Mouse (Mus musculus): ENCODE data around the gene Bhmt.
A peak's percentile ranks its signal among the peaks of the same experiment; 100 is the strongest.

The Bhmt gene

DNA sequence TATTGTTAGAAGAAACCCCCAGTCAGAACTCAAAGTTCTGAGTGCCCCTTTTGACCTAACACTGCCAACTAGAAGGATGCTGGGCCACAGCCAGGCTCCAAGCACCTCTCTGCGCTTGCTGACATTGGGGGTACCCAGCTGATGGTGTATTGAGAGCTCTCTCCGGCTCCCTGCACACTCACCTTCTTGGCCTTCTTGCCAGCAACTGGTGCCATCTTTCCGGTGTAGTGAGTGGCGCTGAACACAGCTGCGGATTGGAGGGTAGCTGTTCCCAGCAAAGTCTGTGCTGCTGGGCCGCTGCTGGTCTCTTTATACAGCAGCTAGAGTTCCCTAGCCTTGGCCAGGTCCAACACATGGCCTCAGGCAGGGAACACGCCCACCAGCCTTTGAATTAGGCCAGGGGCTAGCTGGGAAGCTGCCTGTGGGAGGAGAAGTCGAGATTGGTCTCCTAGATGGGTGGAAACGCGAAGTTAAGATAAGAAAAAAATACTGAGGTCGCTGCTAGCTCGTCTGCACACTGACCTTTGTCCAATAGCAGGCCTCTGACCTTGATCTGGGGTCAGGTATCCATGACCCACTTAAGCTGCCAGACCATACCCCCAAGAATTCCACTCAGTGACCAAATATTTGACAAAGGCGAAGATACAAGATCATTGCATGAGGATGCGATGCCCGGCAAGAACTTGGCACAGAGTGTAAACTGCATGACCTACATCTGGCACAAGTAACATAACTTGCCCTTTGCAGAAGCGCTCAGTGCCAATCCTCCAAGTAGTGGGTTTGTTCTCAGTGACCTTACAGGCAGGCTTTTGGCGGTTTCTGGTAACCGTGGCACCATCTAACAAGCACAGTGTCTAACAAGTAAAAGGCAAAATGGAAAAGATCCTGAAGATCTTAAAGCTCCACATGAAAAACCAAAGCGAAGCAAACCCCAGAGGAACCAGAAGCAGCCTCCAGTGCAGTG, at the start of gene Bhmt:
Gene Bhmt, minus strand, starts transcription at position 680 of the 964 bp plus-strand sequence.
- no peak for DNase-seq (ENCODE audit: low read depth, low spot score)

DNA sequence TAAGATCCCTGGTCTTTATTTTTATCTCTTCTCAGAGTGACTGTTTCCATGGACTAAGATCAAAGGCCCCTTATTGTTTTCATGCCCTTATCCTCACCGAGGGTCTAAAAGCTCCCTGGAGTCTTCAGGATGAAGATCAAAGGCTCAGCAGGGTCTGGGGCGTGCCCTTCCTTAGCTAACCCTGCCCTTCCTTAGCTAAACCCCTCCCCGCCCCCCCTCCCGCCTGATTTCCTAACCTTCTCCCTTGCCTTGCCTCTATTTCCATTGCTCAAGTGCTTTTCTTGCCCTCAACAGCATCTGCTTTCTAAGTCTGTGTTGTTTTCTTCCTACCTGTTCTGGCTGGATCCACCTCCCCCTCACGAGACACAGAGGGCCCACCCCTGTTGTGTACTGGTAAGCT, 49.6 kb upstream of the Bhmt start:
- no peak for DNase-seq (ENCODE audit: low read depth, low spot score)

DNA sequence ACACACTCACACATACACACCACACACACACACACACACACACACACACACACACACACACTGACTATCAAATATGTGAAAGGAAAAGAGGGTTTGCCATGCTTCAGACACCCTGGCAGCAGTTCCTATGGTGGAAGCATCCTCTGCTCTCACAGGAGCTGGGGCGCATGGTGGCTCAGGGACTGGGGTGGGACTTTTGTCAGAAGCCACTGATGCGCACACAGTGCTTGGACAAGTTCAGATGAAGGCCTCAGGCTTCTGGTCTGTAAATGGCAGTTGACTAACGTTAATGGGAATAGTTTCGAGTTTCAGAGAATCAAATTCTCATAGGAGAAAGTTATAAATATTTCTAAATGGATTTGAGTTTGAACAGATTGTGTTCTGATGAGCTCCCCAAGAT, 47.5 kb upstream of the Bhmt start:
- no peak for DNase-seq (ENCODE audit: low read depth, low spot score)

DNA sequence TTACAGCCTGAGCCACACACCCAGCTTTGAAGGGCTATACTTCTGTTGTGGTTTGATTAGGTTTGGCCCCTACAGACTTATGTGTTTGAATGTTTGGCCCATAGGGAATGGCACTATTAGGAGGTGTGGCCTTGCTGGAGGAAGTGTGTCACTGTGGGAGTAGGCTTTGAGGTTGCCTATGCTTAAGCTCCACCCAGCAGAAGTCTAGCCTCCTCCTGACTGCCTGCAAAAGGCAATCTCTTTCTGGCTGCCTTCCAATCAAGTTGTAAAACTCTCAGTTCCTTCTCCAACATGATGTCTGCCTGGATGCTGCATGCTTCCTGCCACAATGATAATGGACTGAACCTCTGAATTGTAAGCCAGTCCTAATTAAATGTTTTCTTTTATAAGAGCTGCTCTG, 45.6 kb upstream of the Bhmt start:
- no peak for DNase-seq (ENCODE audit: low read depth, low spot score)

DNA sequence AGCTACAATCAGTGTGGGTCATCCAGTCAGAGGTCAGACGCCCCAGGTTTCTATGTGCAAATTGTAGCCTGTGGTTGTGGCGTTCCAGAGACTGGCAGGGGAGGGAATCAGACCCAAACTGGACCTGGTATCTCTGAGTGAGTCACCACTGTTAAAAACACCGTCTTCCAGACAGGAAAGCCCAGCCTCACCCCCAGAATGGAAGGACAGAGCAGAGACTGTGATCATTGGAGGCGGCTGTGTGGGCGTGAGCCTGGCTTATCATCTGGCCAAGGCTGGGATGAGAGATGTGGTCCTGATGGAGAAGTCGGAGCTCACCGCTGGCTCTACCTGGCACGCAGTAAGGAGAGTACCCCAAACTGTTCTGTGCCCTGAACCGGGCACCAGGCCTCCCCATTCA, 39.1 kb upstream of the Bhmt start:
- DNase-seq (ENCODE audit: low read depth, low spot score): no peak

DNA sequence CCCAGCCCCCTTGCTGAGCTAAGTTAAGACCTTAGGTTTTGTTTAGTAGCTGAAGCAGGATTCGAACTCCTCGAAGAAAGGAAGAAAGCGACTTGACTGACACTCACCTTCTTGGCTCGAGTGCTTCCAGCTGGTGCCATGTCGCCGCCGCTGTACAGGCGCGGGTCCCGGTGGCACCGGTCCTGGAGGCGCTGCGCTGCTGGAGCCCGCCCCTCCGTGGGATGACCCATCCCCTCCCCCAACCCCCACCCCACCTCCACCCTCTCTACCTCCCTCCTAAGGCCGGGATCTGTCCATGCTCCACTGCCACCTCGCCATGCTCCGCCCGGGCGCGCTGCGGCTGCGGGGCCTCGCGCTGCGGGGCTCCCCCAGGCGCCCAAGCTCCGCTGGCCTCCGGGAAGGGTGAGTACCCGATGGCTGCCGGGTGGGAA, 36.4 kb upstream of the Bhmt start, which contains the start of the genes Bhmt2 and Dmgdh:
Gene Bhmt2, minus strand, starts transcription at position 172 of the 431 bp plus-strand sequence.
Gene Dmgdh, plus strand, starts transcription at position 303 of the 431 bp plus-strand sequence.
- no peak for DNase-seq (ENCODE audit: low read depth, low spot score)

DNA sequence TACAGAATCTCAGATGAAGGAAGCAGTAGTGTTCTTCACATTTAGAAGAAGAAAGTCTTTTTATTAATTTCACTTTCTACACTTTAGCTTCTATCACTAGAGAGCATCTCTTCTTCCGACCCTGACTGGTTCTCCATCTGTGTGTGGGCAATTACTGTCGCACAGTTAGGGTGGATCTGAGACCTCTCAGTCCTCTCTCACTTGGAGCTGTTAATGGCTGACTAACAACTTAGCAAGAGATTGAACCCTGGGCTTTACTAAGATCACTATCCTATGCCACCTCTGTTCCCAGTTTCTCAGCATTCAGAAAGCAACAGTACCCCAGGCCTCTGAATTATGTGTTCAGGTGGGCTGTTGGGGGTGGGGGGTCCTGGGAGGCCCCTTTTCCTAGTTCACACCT, 35.5 kb upstream of the Bhmt start:
- no peak for DNase-seq (ENCODE audit: low read depth, low spot score)

DNA sequence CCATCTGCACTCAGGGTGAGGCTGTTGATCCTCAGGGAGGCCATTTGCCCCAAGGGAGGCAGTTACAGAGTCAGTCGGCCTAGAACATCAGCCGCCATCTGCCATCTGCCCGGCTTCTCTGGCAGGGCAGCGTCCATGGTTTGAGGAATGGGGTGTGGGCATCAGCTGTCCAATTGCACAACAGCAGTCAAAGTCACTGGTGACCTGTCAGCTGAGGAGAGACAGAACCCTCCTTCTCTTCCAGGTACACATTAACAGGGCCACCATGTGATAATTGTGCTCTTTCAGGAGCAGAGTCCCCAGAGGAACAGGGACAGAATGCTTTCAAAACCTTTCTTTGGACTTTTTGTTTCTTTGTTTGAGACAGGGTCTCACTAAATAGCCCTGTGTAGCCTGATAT, 34.6 kb upstream of the Bhmt start:
- no peak for DNase-seq (ENCODE audit: low read depth, low spot score)

DNA sequence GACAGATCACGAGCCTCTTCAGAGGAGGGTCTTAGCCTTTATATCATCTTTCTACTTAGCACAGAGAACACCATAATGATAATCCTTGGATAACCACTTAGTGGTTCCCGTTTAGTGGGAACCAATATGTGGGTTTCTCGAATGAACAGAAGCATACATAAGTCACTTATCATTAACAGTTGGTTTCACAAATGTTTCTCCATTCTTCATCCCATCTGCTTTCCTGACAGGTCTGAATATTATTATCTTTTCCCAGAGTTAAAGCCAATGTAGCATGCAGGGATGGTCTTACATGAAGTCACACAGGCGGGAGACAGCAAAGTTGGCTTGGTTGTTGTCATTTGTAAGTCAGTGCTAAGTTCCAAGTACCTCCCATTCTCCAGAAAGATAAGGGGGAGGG, 29.8 kb upstream of the Bhmt start:
- DNase-seq (ENCODE audit: low read depth, low spot score): no peak

DNA sequence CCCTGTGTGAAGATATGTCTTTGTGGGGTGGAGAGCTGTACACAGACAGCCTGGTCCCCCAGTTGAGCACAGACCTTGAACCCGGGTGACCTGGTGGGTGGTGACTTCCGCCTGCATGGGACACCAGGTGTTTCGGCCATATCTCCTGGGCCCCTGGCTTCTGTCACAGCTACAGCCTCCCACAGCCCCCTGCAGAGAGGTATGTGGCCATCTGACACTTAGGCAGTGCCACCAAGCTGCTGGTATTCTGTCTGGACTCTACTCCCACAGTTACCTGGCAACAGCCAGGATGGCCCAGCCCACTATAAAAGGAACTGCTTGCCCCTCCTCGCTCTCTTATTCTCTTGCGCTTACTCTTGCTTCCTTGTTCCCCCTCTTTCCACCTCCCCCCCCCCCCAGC, 20.2 kb upstream of the Bhmt start:
- no peak for DNase-seq (ENCODE audit: low read depth, low spot score)

DNA sequence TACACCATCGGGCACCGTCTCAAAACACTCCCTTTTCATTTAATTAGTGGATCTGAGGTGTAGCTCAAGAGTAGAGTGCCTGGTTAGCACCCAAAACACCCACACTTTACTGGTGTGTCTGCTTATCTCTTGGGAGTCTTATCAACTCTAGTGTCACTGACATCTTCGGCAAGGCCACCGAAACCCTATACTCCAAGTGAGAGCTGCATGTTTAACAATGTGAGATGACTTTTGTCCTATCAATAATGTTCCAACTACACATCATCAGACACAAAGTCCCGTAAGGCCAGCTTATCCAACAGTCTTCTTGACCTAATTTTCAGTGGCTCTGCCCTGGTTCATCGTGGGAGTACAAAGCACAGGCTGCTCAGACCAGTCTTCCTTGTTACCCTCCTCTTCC, 15.6 kb upstream of the Bhmt start:
- DNase-seq (ENCODE audit: low read depth, low spot score): no peak

DNA sequence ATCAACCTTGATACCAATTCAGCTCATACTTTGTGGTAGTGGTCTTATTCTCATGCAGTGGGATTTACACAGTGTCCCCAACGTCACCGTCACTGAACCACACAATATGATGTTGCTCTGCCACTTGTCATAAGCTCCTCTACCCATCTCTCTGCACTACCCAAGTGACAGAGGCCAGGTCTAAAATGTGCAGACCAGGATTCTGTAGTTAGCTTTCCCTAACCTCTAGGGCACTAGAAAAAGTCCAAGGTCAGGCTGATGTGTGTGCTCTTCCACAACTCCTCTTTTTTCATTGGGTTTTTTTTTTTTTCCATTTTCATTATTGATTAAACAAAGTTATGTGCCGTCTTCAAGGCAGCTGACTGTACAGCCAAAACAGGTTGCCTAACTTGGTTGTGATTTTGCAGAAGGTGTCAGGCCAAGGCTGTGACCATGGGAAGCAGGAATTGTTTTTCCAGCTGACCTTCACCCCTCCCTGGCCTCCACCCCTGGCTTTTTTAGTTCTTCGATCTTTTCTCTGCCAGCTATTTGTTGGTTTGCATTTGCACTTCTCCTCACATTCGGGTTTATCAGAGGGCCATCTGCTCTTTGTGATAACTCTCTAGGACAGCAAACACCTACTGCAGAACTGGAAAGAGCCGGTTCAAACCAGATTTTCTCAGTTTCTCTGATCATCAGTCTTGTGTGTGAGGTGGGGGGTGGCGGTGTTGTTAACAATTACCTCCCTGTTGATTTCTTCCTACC, 10.8 kb upstream of the Bhmt start:
- no peak for DNase-seq (ENCODE audit: low read depth, low spot score)

DNA sequence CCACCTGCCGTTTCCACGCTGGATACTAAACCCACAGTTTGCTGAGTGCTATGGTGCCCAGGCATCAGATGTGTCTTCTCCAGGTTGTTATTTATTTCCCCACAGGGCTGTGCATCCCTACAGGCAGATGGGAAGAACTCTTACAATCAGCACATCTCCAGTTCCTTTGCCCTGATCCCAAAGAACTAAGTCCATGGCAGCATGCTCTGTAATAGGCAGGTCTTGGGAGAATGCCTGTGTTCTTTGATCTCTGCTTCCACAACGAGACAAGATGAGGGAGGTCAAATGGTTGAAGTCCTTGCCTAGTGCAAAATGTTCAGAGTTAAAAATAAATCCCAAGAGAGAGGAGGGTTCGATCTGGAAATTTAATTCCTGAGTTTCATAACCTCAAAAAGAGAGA, 1.9 kb upstream of the Bhmt start:
- DNase-seq (ENCODE audit: low read depth, low spot score): no peak

DNA sequence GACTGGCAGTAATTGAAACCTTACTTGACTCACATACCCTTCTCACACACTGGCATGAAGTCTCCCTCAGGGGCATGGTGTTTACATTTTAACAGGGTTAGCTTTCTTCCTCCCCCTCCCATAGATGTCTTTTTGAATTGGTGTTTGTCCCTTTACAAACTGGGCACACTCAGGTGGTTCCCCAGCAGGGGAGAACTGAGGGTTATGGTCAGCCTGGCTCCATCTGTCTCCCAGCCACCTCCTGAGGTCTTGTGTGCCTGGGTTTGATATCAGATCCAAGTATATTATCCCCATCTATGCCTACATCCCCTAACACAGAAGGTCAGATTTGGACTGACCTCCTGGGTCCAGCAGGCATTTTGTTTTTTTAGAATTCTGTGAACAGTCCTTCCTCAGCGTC, 1.2 kb downstream of the Bhmt start:
- DNase-seq (ENCODE audit: low read depth, low spot score): no peak

DNA sequence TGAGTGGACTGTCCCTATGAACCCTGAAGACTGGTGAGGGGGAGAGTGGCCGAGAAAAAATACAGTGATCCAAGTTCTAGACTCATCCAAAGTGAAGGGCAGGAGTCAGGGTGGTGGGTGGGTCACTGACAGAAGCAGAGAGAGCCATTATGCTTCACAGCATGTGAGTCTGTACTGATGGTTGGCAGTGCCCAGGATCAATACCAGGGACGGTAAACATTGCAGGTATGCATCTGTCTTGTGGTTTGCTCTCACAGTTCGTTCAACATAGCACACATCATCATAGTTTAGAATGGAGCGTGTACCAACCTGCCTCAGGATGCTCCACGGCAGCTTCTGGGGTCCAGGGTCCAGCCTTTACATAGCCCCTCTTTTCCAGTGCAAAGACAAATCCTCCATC, 4.8 kb downstream of the Bhmt start:
- DNase-seq (ENCODE audit: low read depth, low spot score): no peak

DNA sequence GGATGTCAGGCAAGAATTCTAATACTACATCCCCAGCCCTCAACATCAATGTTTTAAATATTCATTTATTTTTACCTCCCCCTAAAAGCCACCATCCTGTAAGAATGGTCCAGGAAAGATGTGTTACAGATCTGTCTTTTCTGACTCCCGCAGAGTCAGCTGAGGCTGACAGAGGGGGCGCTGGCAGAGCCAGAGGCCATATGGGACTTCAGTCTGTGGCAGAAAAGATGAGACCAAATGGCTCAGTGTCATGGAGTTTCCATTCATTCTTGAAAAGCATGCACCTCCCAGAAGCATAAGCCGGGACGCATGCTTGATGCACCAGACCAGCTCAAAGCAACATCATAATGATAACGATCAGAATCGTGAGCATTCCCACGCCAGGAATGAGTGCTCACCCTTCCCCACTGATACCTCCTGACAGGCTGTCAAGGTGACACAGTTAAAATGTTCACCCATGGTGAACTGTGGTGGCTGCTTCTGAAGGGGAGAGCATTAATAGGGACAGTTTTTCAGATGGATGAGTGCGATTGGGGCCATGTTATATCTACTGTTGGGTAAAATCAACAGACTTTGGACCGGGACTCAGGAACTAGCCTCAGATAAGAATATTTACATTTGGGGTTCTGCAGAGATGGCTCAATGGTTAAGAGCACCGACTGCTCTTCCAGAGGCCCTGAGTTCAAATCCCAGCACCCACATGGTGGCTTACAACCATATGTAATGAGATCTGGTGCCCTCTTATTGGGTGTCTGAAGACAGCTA, 6.6 kb downstream of the Bhmt start:
- DNase-seq (ENCODE audit: low read depth, low spot score): no peak

DNA sequence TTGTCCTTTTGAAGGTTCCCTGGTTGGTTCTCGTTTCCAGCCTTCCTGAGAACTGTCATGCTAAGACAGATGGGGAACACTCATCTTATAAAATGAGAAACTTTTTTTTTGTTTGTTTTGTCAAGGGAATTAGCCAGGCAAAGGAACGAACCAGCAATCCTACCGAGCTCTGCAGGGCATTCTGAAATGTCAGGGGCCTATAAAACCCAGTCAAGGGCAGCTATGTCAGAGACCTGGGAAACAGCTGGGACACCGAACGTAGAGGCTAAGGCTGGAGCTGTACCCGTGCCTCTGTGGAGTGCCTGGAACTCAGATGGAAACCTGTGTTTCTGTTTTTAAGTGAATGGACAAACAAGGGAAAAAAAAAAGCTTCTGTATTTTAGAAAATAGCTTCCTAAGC, 8.9 kb downstream of the Bhmt start:
- DNase-seq (ENCODE audit: low read depth, low spot score): no peak

DNA sequence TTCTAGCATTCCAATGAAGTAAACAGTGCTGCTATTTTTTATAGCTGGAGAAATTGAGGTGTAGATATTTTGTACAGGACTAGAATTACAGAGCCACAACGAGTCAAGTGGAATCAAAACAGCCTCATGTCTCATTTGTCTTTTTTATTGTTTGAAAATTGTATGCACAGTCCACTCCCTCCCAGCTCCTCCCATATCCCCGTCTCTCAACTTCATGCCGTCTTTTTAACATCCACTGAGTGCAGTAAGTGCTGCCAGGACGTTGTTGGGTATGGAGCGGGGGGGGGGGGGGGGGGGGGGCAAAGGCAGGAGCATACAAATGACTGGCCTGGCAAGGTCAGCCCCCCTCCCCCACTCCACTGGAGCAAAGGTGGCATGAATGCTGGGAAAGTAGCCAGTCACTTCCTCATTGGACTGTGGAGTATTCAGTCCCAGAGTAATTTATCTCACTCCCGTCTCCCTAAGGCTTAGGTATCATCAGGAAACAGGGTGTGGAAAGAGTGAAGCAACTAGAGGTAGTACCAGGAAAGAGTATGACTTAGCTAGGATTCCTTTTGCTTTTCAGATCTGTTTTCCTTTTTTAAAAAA, 23.3 kb downstream of the Bhmt start:
- DNase-seq (ENCODE audit: low read depth, low spot score): no peak

DNA sequence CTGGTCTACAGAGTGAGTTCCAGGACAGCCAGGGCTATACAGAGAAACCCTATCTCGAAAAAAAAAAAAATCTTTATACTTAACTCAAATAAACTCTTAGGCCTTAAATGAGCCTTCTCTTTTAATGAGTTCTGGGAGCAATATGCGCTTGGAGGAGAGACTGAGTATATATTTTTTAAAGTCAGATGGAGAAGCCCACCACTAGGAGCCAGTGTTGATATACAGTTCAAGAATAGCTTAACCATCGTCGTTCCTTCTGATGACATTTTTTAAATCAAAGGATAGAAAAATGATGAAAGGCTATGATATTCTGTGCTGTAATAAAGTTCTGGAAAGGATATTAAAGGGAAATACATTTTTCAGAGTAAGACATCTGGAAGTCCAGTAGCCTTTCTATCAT, 24.0 kb downstream of the Bhmt start:
- DNase-seq (ENCODE audit: low read depth, low spot score): no peak

DNA sequence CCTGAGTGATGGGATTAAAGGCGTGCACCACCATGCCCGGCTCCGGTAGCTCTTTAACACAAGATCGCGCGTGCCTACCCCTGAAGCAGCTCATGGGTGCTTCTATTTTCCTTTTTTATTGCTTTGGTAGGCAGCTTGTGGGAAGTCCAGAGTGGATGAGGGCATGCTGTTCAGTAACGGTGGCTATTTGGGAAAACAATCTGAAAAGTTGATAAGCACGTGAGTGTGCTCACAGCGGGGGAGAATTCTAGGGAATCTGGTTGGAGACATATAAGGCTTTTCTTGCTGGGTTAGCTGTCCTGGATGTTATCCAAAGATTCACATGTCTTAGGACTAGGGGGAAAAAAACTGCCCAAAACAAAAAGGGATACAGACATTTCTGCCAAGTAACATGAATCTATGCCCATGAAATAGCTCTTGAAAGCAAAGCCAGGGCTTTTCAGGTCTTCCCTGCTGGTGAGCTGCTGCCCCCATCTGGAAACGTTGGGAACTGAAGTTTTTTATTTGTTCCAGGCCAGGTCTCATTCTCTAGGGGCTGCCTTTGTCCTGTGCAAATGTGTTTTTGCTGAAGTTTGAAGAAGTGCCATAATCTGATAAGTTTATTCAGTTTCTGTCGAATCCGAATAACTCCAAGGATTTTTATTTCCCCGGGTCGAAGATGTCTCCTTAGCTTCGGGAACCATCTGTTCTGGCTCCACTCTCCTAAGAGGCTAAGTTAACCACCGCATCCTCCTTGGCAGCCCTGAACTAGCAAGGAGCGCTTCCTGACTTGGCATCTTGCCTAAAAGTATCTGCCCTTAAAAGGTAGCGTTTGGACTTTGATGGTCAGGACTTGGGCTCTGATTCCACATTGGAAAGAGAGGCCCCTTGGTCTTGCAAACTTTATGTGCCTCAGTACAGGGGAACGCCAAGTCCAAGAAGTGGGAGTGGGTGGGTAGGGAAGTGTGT, 24.8 kb downstream of the Bhmt start:
- DNase-seq (ENCODE audit: low read depth, low spot score): peak; percentile 45
